Mouse (Mus musculus): ENCODE measurements at regions not wholly inside any gene's neighbourhood (a gene's known extent, or its start where the extent isn't known, plus 50 kb on each side); places are given as distances from the start of the nearest gene placed in this dataset.

- DNase-seq (ENCODE audit: low spot score), result no peak
- Histone ChIP-seq H3K36me3 (replicated peaks) (no peaks in the 10 kb centered on the region), H3K9me3 (no peaks in the 10 kb centered on the region), H3K27ac (replicated peaks) (no peak overlapping the region), H3K4me1 (0 out of 2 replicates have a peak, but pooled peaks cover 7% of the 10 kb centered on the region), H3K27me3 (replicated peaks; ENCODE audit: low read depth, poor library complexity, severe bottlenecking) (0 out of 2 replicates have a peak, but pooled peaks cover 4% of the 10 kb centered on the region), H3K4me3 (no peak overlapping the region)
- 69% methylated on average over 4 of the region's 4 CpGs for WGBS
Measured at GRCm38 (mm10) chr7:113069336-113069924, 115.7 kb downstream of the Rassf10 start.

GRCm38 (mm10) chr7:113071418-113071817 is 117.7 kb downstream of the Rassf10 start:
- WGBS, result 89% methylated on average over 1 of the region's 1 CpGs
- 0 out of 2 replicates have a peak, but pooled peaks cover 4% of the 10 kb centered on the region for H3K27me3 ChIP-seq (replicated peaks; ENCODE audit: low read depth, poor library complexity, severe bottlenecking)
- no peak overlapping the region for H3K4me3 ChIP-seq
- H3K27ac ChIP-seq (replicated peaks), result no peak overlapping the region
- no peaks in the 10 kb centered on the region for H3K9me3 ChIP-seq
- H3K4me1 ChIP-seq, result 0 out of 2 replicates have a peak, but pooled peaks cover 7% of the 10 kb centered on the region
- no peak for DNase-seq (ENCODE audit: low spot score)
- H3K36me3 ChIP-seq (replicated peaks), result no peaks in the 10 kb centered on the region

DNA sequence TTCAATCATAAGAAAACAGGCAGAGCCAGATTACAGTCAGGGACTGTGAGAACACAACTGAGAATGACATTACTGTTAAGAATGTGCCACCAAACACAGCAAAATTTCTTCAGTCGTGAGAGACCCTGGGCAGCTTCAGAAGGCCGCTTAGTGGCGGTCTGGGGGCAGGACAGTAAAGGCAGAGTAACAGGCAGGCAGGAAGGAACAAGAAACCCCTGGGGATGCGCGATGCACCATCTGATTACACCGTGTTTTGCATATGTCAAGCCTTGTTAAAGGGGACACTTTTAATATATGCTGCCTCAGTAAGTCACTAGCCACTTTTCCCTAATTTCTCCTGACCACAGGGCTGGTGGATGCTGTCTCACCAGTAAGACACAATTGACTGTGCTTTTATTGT is 120.0 kb downstream of the Rassf10 start:
- no peak for DNase-seq (ENCODE audit: low spot score)
- 47% methylated on average over 6 of the region's 6 CpGs for WGBS
- no peaks in the 10 kb centered on the region for H3K36me3 ChIP-seq (replicated peaks)
- 0 out of 2 replicates have a peak, but pooled peaks cover 7% of the 10 kb centered on the region for H3K4me1 ChIP-seq
- H3K4me3 ChIP-seq, result no peak overlapping the region
- H3K27me3 ChIP-seq (replicated peaks; ENCODE audit: low read depth, poor library complexity, severe bottlenecking), result no peaks in the 10 kb centered on the region
- H3K9me3 ChIP-seq, result no peaks in the 10 kb centered on the region
- no peak overlapping the region for H3K27ac ChIP-seq (replicated peaks)

- WGBS, result 67% methylated on average over 6 of the region's 6 CpGs
Measured at GRCm38 (mm10) chr7:113075371-113075770, 121.6 kb downstream of the Rassf10 start.

GRCm38 (mm10) chr7:113076243-113076642 is 122.5 kb downstream of the Rassf10 start:
- Histone ChIP-seq H3K9me3 (no peaks in the 10 kb centered on the region), H3K27me3 (replicated peaks; ENCODE audit: low read depth, poor library complexity, severe bottlenecking) (no peaks in the 10 kb centered on the region), H3K27ac (replicated peaks) (no peak overlapping the region), H3K36me3 (replicated peaks) (no peaks in the 10 kb centered on the region), H3K4me3 (no peak overlapping the region), H3K4me1 (no peaks in the 10 kb centered on the region; the same call in 1 of the 2 replicates)
- DNase-seq (ENCODE audit: low spot score), result no peak
- WGBS, result 91% methylated on average over 7 of the region's 7 CpGs

More at GRCm38 (mm10) chr7:113075371-113075770, 121.6 kb downstream of the Rassf10 start:
- Histone ChIP-seq H3K36me3 (replicated peaks) (no peaks in the 10 kb centered on the region), H3K27me3 (replicated peaks; ENCODE audit: low read depth, poor library complexity, severe bottlenecking) (no peaks in the 10 kb centered on the region), H3K27ac (replicated peaks) (no peak overlapping the region), H3K4me3 (no peak overlapping the region), H3K9me3 (no peaks in the 10 kb centered on the region), H3K4me1 (no peaks in the 10 kb centered on the region)
- DNase-seq (ENCODE audit: low spot score), result no peak

DNA sequence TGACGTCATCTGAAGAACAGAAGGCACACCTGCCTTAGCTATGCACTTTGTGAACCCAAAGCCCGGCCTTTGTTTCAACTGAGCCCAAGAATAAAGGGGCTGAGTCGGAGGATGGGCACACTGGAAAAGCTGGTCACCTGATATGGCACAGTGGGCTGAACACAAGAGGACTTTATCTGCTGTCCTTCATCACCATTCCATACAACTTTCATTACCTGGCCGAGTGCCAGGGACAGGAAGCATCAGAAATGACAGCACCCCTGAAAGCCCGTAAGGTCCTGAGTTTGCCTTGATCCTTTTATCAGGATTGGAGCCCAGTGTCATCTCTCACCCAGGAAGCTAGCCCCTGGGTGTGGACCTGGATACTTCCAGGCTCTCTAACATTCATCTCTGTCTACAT is 126.1 kb upstream of the Arntl start:
- DNase-seq (ENCODE audit: low spot score), result no peak
- Histone ChIP-seq H3K9me3 (no peaks in the 10 kb centered on the region), H3K4me3 (no peak overlapping the region), H3K4me1 (peaks cover 5% of the 10 kb centered on the region; the same call in 1 of the 2 replicates), H3K27ac (replicated peaks) (no peak overlapping the region), H3K36me3 (replicated peaks) (no peaks in the 10 kb centered on the region), H3K27me3 (replicated peaks; ENCODE audit: low read depth, poor library complexity, severe bottlenecking) (no peaks in the 10 kb centered on the region)
- 80% methylated on average over 5 of the region's 5 CpGs for WGBS

- DNase-seq (ENCODE audit: low spot score), result no peak
- WGBS, result 87% methylated on average over 8 of the region's 8 CpGs
- Histone ChIP-seq H3K27me3 (replicated peaks; ENCODE audit: low read depth, poor library complexity, severe bottlenecking) (no peaks in the 10 kb centered on the region), H3K4me1 (peaks cover 5% of the 10 kb centered on the region; the same call in 1 of the 2 replicates), H3K36me3 (replicated peaks) (no peaks in the 10 kb centered on the region), H3K4me3 (no peak overlapping the region), H3K27ac (replicated peaks) (no peak overlapping the region), H3K9me3 (no peaks in the 10 kb centered on the region)
Measured at GRCm38 (mm10) chr7:113084930-113085625, 122.2 kb upstream of the Arntl start.

DNA sequence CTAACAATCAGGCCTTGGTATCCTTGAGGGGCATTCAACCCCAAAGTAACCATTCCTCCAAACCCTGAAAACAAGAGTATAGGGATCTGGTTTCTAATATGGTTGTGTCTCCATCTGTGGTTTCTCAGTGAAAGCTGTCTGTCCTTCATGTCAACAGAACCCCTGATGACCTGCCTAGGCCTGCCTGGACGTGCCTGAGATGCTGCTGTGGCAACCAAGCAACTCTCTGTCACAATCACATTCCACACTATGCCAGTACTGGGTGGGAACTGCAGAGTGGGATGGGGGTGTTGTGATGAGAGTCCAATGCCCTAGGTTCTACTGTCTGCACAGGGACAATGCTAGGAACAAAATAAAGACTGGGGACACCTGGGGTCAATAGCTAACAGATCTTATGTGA is 121.1 kb upstream of the Arntl start:
- Histone ChIP-seq H3K9me3 (no peaks in the 10 kb centered on the region), H3K27ac (replicated peaks) (no peak overlapping the region), H3K36me3 (replicated peaks) (no peaks in the 10 kb centered on the region), H3K4me1 (0 out of 2 replicates have a peak, but pooled peaks cover 5% of the 10 kb centered on the region), H3K27me3 (replicated peaks; ENCODE audit: low read depth, poor library complexity, severe bottlenecking) (no peaks in the 10 kb centered on the region), H3K4me3 (no peak overlapping the region)
- 75% methylated on average over 1 of the region's 1 CpGs for WGBS
- DNase-seq (ENCODE audit: low spot score), result no peak

GRCm38 (mm10) chr7:113087646-113088045 is 119.6 kb upstream of the Arntl start:
- DNase-seq (ENCODE audit: low spot score), result no peak
- whole genome bisulfite sequencing, result 91% methylated on average over 5 of the region's 5 CpGs
- H3K27me3 ChIP-seq (replicated peaks; ENCODE audit: low read depth, poor library complexity, severe bottlenecking), result no peaks in the 10 kb centered on the region
- H3K4me3 ChIP-seq, result no peak overlapping the region
- no peaks in the 10 kb centered on the region for H3K9me3 ChIP-seq
- 0 out of 2 replicates have a peak, but pooled peaks cover 3% of the 10 kb centered on the region for H3K4me1 ChIP-seq
- no peak overlapping the region for H3K27ac ChIP-seq (replicated peaks)
- no peaks in the 10 kb centered on the region for H3K36me3 ChIP-seq (replicated peaks)

DNA sequence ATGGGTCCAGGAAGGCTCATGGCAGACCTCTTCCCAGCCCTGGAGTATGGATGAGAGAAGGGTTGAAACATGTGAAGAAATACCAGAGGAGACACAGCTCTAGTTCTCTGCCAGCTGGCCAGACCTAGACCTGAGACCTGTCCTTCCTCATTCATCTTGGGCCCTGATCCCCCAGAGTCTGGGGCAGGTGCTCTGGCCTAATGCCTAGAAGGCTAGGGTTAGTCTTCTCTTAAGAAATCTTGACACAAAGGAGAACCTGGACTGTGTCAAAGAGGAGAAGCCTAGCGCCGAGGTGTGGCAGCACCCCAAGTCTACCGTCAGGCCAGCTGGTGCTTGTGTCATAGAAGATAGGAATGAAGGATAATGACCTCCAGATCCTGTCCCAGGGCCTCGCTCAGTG is 118.2 kb upstream of the Arntl start:
- no peak overlapping the region for H3K4me3 ChIP-seq
- H3K36me3 ChIP-seq (replicated peaks), result no peaks in the 10 kb centered on the region

GRCm38 (mm10) chr7:113093931-113094330 is 113.3 kb upstream of the Arntl start:
- WGBS, result 81% methylated on average over 5 of the region's 5 CpGs

More for the DNA sequence above, 118.2 kb upstream of the Arntl start:
- Histone ChIP-seq H3K27me3 (replicated peaks; ENCODE audit: low read depth, poor library complexity, severe bottlenecking) (no peaks in the 10 kb centered on the region), H3K4me1 (0 out of 2 replicates have a peak, but pooled peaks cover 3% of the 10 kb centered on the region), H3K27ac (replicated peaks) (no peak overlapping the region), H3K9me3 (no peaks in the 10 kb centered on the region)
- WGBS, result 92% methylated on average over 4 of the region's 4 CpGs
- DNase-seq (ENCODE audit: low spot score), result no peak

DNA sequence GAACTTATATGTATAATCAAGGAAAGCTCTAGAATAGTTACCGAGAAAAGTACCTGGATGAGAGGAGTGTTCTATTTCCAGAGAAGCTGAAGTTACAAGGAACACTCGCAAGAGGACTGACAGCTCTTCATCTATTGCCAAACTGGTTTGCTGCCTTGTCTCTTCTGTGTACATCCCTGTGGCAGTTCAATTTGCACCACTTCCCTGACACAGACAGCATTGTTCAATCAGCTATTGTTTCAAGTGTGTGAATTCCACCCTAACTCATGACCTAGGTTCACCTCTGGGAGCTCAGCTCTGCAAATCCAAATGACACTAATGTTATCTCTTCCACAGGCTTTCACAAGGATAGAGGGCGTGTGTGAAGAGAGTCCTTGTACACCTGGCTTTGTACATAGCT is 112.2 kb upstream of the Arntl start:
- no peak for DNase-seq (ENCODE audit: low spot score)
- WGBS, result 75% methylated on average over 3 of the region's 3 CpGs
- Histone ChIP-seq H3K36me3 (replicated peaks) (no peaks in the 10 kb centered on the region), H3K27me3 (replicated peaks; ENCODE audit: low read depth, poor library complexity, severe bottlenecking) (no peaks in the 10 kb centered on the region), H3K27ac (replicated peaks) (no peak overlapping the region), H3K4me3 (no peak overlapping the region), H3K9me3 (no peaks in the 10 kb centered on the region), H3K4me1 (no peaks in the 10 kb centered on the region)

More at GRCm38 (mm10) chr7:113093931-113094330, 113.3 kb upstream of the Arntl start:
- H3K27ac ChIP-seq (replicated peaks), result no peak overlapping the region
- no peak for DNase-seq (ENCODE audit: low spot score)
- H3K4me3 ChIP-seq, result no peak overlapping the region
- H3K36me3 ChIP-seq (replicated peaks), result no peaks in the 10 kb centered on the region
- no peaks in the 10 kb centered on the region for H3K4me1 ChIP-seq
- no peaks in the 10 kb centered on the region for H3K9me3 ChIP-seq
- no peaks in the 10 kb centered on the region for H3K27me3 ChIP-seq (replicated peaks; ENCODE audit: low read depth, poor library complexity, severe bottlenecking)

GRCm38 (mm10) chr7:113104265-113104664 is 103.0 kb upstream of the Arntl start:
- no peak for DNase-seq (ENCODE audit: low spot score)
- WGBS, result 90% methylated on average over 7 of the region's 7 CpGs
- H3K27me3 ChIP-seq (replicated peaks; ENCODE audit: low read depth, poor library complexity, severe bottlenecking), result no peaks in the 10 kb centered on the region

More at GRCm38 (mm10) chr7:113104265-113104664, 103.0 kb upstream of the Arntl start:
- Histone ChIP-seq H3K36me3 (replicated peaks) (no peaks in the 10 kb centered on the region), H3K4me3 (no peak overlapping the region), H3K4me1 (peaks cover 9% of the 10 kb centered on the region), H3K9me3 (no peaks in the 10 kb centered on the region), H3K27ac (replicated peaks) (no peak overlapping the region)
